Mouse (Mus musculus): ENCODE data around the gene Slc2a6. TPM values are rescaled to one million over a fixed set of nuclear protein-coding genes. Genes with fewer than 3 reads are reported as not detected.

The Slc2a6 gene
- total RNA-seq, 2 experiments from 2014 or later, result 31.7 to 34.6 TPM

Other genes starting within 250 kb of the Slc2a6 start
- gene Abo, start 163.0 kb downstream of the Slc2a6 start, total RNA-seq (2021), result not detected
- gene Surf6, start 125.1 kb downstream of the Slc2a6 start, total RNA-seq (2021), result 10 to 100 TPM; 26.4 to 29.0 TPM
- gene Med22, start 117.3 kb downstream of the Slc2a6 start, total RNA-seq (2021), result 10 to 100 TPM; 47.5 to 50.1 TPM
- 100 to 1,000 TPM; 253 to 258 TPM for gene Rpl7a, start 117.2 kb downstream of the Slc2a6 start, total RNA-seq (2021)
- 10 to 100 TPM; 34.2 to 36.5 TPM for gene Surf2, start 111.6 kb downstream of the Slc2a6 start, total RNA-seq (2021)
- 100 to 1,000 TPM; 109 to 111 TPM for gene Surf1, start 111.5 kb downstream of the Slc2a6 start, total RNA-seq (2021)
- gene Surf4, start 94.1 kb downstream of the Slc2a6 start, total RNA-seq (2021), result 10 to 100 TPM; 52.0 to 56.2 TPM
- under 1 TPM; 0.15 to 0.30 TPM for gene Stkld1, start 94.0 kb downstream of the Slc2a6 start, total RNA-seq (2021)
- 10 to 100 TPM; 59.0 to 63.7 TPM for gene Rexo4, start 63.6 kb downstream of the Slc2a6 start, total RNA-seq (2021)
- gene Adamts13, start 54.6 kb downstream of the Slc2a6 start, total RNA-seq (2021), result 1 to 10 TPM; 1.0 to 1.4 TPM
- gene Cacfd1, start 18.1 kb downstream of the Slc2a6 start, total RNA-seq (2021), result 10 to 100 TPM; 39.3 to 43.6 TPM
- gene Mymk, start 44.2 kb upstream of the Slc2a6 start, total RNA-seq (2021), result under 1 TPM; 0.69 to 0.91 TPM
- 10 to 100 TPM; 13.2 to 13.7 TPM for gene Adamtsl2, start 51.4 kb upstream of the Slc2a6 start, total RNA-seq (2021)
- 100 to 1,000 TPM; 118 to 119 TPM for gene Fam163b, start 114.5 kb upstream of the Slc2a6 start, total RNA-seq (2021)
- gene Dbh, start 137.2 kb upstream of the Slc2a6 start, total RNA-seq (2021), result under 1 TPM; 0.25 to 0.27 TPM
- gene Sardh, start 220.3 kb upstream of the Slc2a6 start, total RNA-seq (2021), result 1 to 10 TPM; 8.4 to 9.9 TPM